Mouse (Mus musculus): Measurements from ENCODE around the gene Pbx2. TPM values are rescaled to one million over a fixed set of nuclear protein-coding genes. Genes with fewer than 3 reads are reported as not detected.
A peak's percentile ranks its signal among the peaks of the same experiment; 100 is the strongest.

Gene Pbx2
- total and polyA plus RNA-seq, 2 experiments from 2014 or later: 7.5 to 63.1 TPM

GRCm38 (mm10) chr17:34613830-34614229 is 22.8 kb downstream of the Pbx2 start:
- WGBS: 93% methylated on average over 10 of the region's 10 CpGs
- ATAC-seq (no peak), DNase-seq (ENCODE audit: low spot score) (peak; percentile 1)
- no peak overlapping the region for H3K9ac ChIP-seq (replicated peaks; ENCODE audit: low read length)
- peaks cover 40% of the 10 kb centered on the region for H3K36me3 ChIP-seq (ENCODE audit: insufficient read depth, low read length)
- TF ChIP-seq CTCF (IDR thresholded peaks at IDR 0.05; ENCODE audit: low read depth): no peak
- no peak overlapping the region for H3K27ac ChIP-seq
- no peaks in the 10 kb centered on the region for H3K9me3 ChIP-seq (ENCODE audit: low read length)
- H3K4me3 ChIP-seq (ENCODE audit: low read length): no peak overlapping the region
- H3K4me2 ChIP-seq (ENCODE audit: low read depth, low read length): no peak overlapping the region
- H3K4me1 ChIP-seq (ENCODE audit: insufficient read depth, low read length): no peaks in the 10 kb centered on the region
- H3K27me3 ChIP-seq (ENCODE audit: insufficient read depth, low read length): no peaks in the 10 kb centered on the region

GRCm38 (mm10) chr17:34615871-34616270 is 24.8 kb downstream of the Pbx2 start, which contains the start of gene Egfl8:
TSS of gene Egfl8 (minus strand) at chr17:34615971.
- Histone ChIP-seq H3K27me3 (ENCODE audit: insufficient read depth, low read length) (no peaks in the 10 kb centered on the region), H3K27ac (no peak within 1 kb of the TSS; the same call in 1 of the 2 replicates), H3K9ac (replicated peaks; ENCODE audit: low read length) (no peak within 1 kb of the TSS), H3K4me3 (ENCODE audit: low read length) (no peak within 1 kb of the TSS), H3K9me3 (ENCODE audit: low read length) (no peaks in the 10 kb centered on the region), H3K36me3 (ENCODE audit: insufficient read depth, low read length) (peaks cover 40% of the 10 kb centered on the region), H3K4me2 (ENCODE audit: low read depth, low read length) (no peak within 1 kb of the TSS), H3K4me1 (ENCODE audit: insufficient read depth, low read length) (no peaks in the 10 kb centered on the region)
- DNase-seq (ENCODE audit: low spot score): peak; percentile 0
- ATAC-seq: no peak
- TF ChIP-seq CTCF (IDR thresholded peaks at IDR 0.05; ENCODE audit: low read depth): no peak
- WGBS: 52% methylated on average over 6 of the region's 6 CpGs

- H3K4me3 ChIP-seq (ENCODE audit: low read length): no peak overlapping the region
- H3K4me2 ChIP-seq (ENCODE audit: low read depth, low read length): no peak overlapping the region
- no peaks in the 10 kb centered on the region for H3K4me1 ChIP-seq (ENCODE audit: insufficient read depth, low read length)
- ATAC-seq: no peak
- H3K9ac ChIP-seq (replicated peaks; ENCODE audit: low read length): no peak overlapping the region
- H3K36me3 ChIP-seq (ENCODE audit: insufficient read depth, low read length): peaks cover 21% of the 10 kb centered on the region; the same call in 1 of the 2 replicates
- H3K27ac ChIP-seq: no peak overlapping the region
- 20% methylated on average over 6 of the region's 6 CpGs for WGBS
- TF ChIP-seq CTCF (IDR thresholded peaks at IDR 0.05; ENCODE audit: low read depth): peak; percentile 78
- H3K27me3 ChIP-seq (ENCODE audit: insufficient read depth, low read length): no peaks in the 10 kb centered on the region
- H3K9me3 ChIP-seq (ENCODE audit: low read length): no peaks in the 10 kb centered on the region
- DNase-seq (ENCODE audit: low spot score): peak; percentile 64
These were observed 27.9 kb downstream of the Pbx2 start for GRCm38 (mm10) chr17:34618999-34619398.

- Histone ChIP-seq H3K9me3 (ENCODE audit: low read length) (no peaks in the 10 kb centered on the region), H3K4me1 (ENCODE audit: insufficient read depth, low read length) (no peaks in the 10 kb centered on the region), H3K4me2 (ENCODE audit: low read depth, low read length) (no peak overlapping the region), H3K9ac (replicated peaks; ENCODE audit: low read length) (no peak overlapping the region), H3K36me3 (ENCODE audit: insufficient read depth, low read length) (peaks cover 15% of the 10 kb centered on the region; the same call in 1 of the 2 replicates), H3K27ac (no peak overlapping the region), H3K4me3 (ENCODE audit: low read length) (no peak overlapping the region), H3K27me3 (ENCODE audit: insufficient read depth, low read length) (no peaks in the 10 kb centered on the region)
- peak; percentile 1 for DNase-seq (ENCODE audit: low spot score)
- no peak for ATAC-seq
- 92% methylated on average over 8 of the region's 8 CpGs for WGBS
- no peak for TF ChIP-seq CTCF (IDR thresholded peaks at IDR 0.05; ENCODE audit: low read depth)
These were observed 29.9 kb downstream of the Pbx2 start for GRCm38 (mm10) chr17:34621006-34621405.

- Histone ChIP-seq H3K4me1 (ENCODE audit: insufficient read depth, low read length) (peaks cover 8% of the 10 kb centered on the region; the same call in 1 of the 2 replicates), H3K9ac (replicated peaks; ENCODE audit: low read length) (no peak overlapping the region), H3K27ac (no peak overlapping the region), H3K4me2 (ENCODE audit: low read depth, low read length) (no peak overlapping the region), H3K4me3 (ENCODE audit: low read length) (no peak overlapping the region), H3K36me3 (ENCODE audit: insufficient read depth, low read length) (peaks cover 8% of the 10 kb centered on the region; the same call in 1 of the 2 replicates), H3K27me3 (ENCODE audit: insufficient read depth, low read length) (no peaks in the 10 kb centered on the region), H3K9me3 (ENCODE audit: low read length) (no peaks in the 10 kb centered on the region)
- 84% methylated on average over 9 of the region's 9 CpGs for WGBS
- ATAC-seq (no peak), DNase-seq (ENCODE audit: low spot score) (no peak)
- peak; percentile 31; the same call in 1 of the 2 replicates for TF ChIP-seq CTCF (IDR thresholded peaks at IDR 0.05; ENCODE audit: low read depth)
These were observed 32.1 kb downstream of the Pbx2 start for GRCm38 (mm10) chr17:34623161-34623560.

GRCm38 (mm10) chr17:34624981-34625380 is 33.9 kb downstream of the Pbx2 start:
- no peaks in the 10 kb centered on the region for H3K9me3 ChIP-seq (ENCODE audit: low read length)
- H3K9ac ChIP-seq (replicated peaks; ENCODE audit: low read length): no peak overlapping the region
- no peak overlapping the region for H3K4me3 ChIP-seq (ENCODE audit: low read length)
- DNase-seq (ENCODE audit: low spot score) (no peak), ATAC-seq (no peak)
- H3K36me3 ChIP-seq (ENCODE audit: insufficient read depth, low read length): peaks cover 6% of the 10 kb centered on the region; the same call in 1 of the 2 replicates
- H3K27ac ChIP-seq: no peak overlapping the region
- 93% methylated on average over 3 of the region's 3 CpGs for WGBS
- no peak for TF ChIP-seq CTCF (IDR thresholded peaks at IDR 0.05; ENCODE audit: low read depth)
- peaks cover 27% of the 10 kb centered on the region for H3K4me1 ChIP-seq (ENCODE audit: insufficient read depth, low read length)
- no peaks in the 10 kb centered on the region for H3K27me3 ChIP-seq (ENCODE audit: insufficient read depth, low read length)
- H3K4me2 ChIP-seq (ENCODE audit: low read depth, low read length): no peak overlapping the region

GRCm38 (mm10) chr17:34626062-34626772 is 35.2 kb downstream of the Pbx2 start:
- Histone ChIP-seq H3K27me3 (ENCODE audit: insufficient read depth, low read length) (no peaks in the 10 kb centered on the region), H3K27ac (peak overlapping the region; percentile 95), H3K4me3 (ENCODE audit: low read length) (peak overlapping the region; percentile 55), H3K4me2 (ENCODE audit: low read depth, low read length) (peak overlapping the region; percentile 98), H3K4me1 (ENCODE audit: insufficient read depth, low read length) (peaks cover 38% of the 10 kb centered on the region), H3K9me3 (ENCODE audit: low read length) (no peaks in the 10 kb centered on the region), H3K36me3 (ENCODE audit: insufficient read depth, low read length) (peaks cover 6% of the 10 kb centered on the region; the same call in 1 of the 2 replicates), H3K9ac (replicated peaks; ENCODE audit: low read length) (peak overlapping the region; percentile 59)
- no peak for TF ChIP-seq CTCF (IDR thresholded peaks at IDR 0.05; ENCODE audit: low read depth)
- 46% methylated on average over 16 of the region's 16 CpGs for WGBS
- no peak for DNase-seq (ENCODE audit: low spot score)
- no peak for ATAC-seq
